Mouse (Mus musculus): ENCODE data around the gene Syp.

Gene Syp

GRCm38 (mm10) chrX:7664791-7665190 is 26.5 kb downstream of the Syp start:
- DNase-seq: no peak

- no peak for DNase-seq
Observed at GRCm38 (mm10) chrX:7665739-7666502, 27.6 kb downstream of the Syp start.

GRCm38 (mm10) chrX:7670390-7670881 is 32.2 kb downstream of the Syp start:
- no peak for DNase-seq

- no peak for DNase-seq
Observed at GRCm38 (mm10) chrX:7670921-7671623, 32.8 kb downstream of the Syp start, which contains the start of gene Plp2. Plp2 (minus strand) TSS chrX:7671390.

GRCm38 (mm10) chrX:7672739-7673138 is 34.5 kb downstream of the Syp start:
- DNase-seq: no peak

GRCm38 (mm10) chrX:7673578-7674281 is 35.5 kb downstream of the Syp start:
- no peak for DNase-seq

- no peak for DNase-seq
Observed at GRCm38 (mm10) chrX:7674284-7675000, 36.2 kb downstream of the Syp start.

- DNase-seq: no peak
Observed at GRCm38 (mm10) chrX:7675001-7675380, 36.7 kb downstream of the Syp start.

- no peak for DNase-seq
Observed at GRCm38 (mm10) chrX:7678986-7679385, 40.7 kb downstream of the Syp start.

- DNase-seq: peak; percentile 84
Observed at GRCm38 (mm10) chrX:7679405-7680056, 41.3 kb downstream of the Syp start.

- DNase-seq: no peak
Observed at GRCm38 (mm10) chrX:7680057-7680412, 41.8 kb downstream of the Syp start.

- DNase-seq: no peak
Observed at GRCm38 (mm10) chrX:7680864-7681263, 42.6 kb downstream of the Syp start, which contains the start of gene Magix. Magix (minus strand) TSS chrX:7681251.

- DNase-seq: no peak
Observed at GRCm38 (mm10) chrX:7688321-7688720, 50.0 kb downstream of the Syp start.

GRCm38 (mm10) chrX:7690486-7690885 is 52.2 kb downstream of the Syp start:
- DNase-seq: no peak

- no peak for DNase-seq
Observed at GRCm38 (mm10) chrX:7692862-7693261, 54.6 kb downstream of the Syp start.

GRCm38 (mm10) chrX:7696520-7696919 is 58.2 kb downstream of the Syp start:
- DNase-seq: no peak

GRCm38 (mm10) chrX:7696954-7697381 is 58.7 kb downstream of the Syp start, which contains the start of gene Gpkow:
Gpkow (plus strand) TSS chrX:7697131.
- peak; percentile 91 for DNase-seq

Data from layer of hippocampus, adult 9-11 months (tissue).